Mouse (Mus musculus) myocyte (in vitro differentiated cells): ENCODE data around the gene Sphkap.

Experiments used
- CEBPB ChIP-seq: IDR thresholded peaks from 2 replicates; pipeline ENCODE4 v1.6.1; 2011; ENCODE audit warnings: mild to moderate bottlenecking, moderate library complexity; ENCODE audit not compliant: poor library complexity, insufficient read depth, severe bottlenecking
- E2F4 ChIP-seq: IDR thresholded peaks from one replicate; pipeline ENCODE4 v1.6.1; 2011; ENCODE audit warnings: mild to moderate bottlenecking, control low read depth, moderate library complexity; ENCODE audit not compliant: insufficient read depth
- MAX ChIP-seq: IDR thresholded peaks from one replicate; pipeline ENCODE4 v1.6.1; 2011; ENCODE audit warnings: low read depth, mild to moderate bottlenecking, control low read depth
- MYOD1 ChIP-seq, 3 experiments: IDR thresholded peaks; one replicate each; pipeline ENCODE4 v1.6.1; 2011; ENCODE audit warnings: control low read depth in 2 of 3, low read depth in 2 of 3, mild to moderate bottlenecking in 2 of 3, moderate library complexity in 1 of 3; ENCODE audit not compliant: insufficient read length in 2 of 3, control insufficient read depth in 1 of 3
- MYOG ChIP-seq, 3 experiments: IDR thresholded peaks; one replicate each; pipeline ENCODE4 v1.6.1; 2011; ENCODE audit warnings: control low read depth in 2 of 3, low read depth in 2 of 3, mild to moderate bottlenecking in 2 of 3; ENCODE audit not compliant: insufficient read length in 2 of 3, control insufficient read depth in 1 of 3, insufficient read depth in 1 of 3
- POLR2A ChIP-seq: IDR thresholded peaks from one replicate; pipeline ENCODE4 v1.6.1; 2011; ENCODE audit warnings: low read depth, mild to moderate bottlenecking, control low read depth, moderate library complexity; ENCODE audit not compliant: insufficient read length
- POLR2AphosphoS2 ChIP-seq: IDR thresholded peaks from one replicate; pipeline ENCODE4 v1.6.1; 2011; ENCODE audit warnings: low read depth, control low read depth; ENCODE audit not compliant: insufficient read length
- REST ChIP-seq: IDR thresholded peaks from one replicate; pipeline ENCODE4 v1.6.1; 2011; ENCODE audit warnings: mild to moderate bottlenecking, control low read depth, moderate library complexity; ENCODE audit not compliant: insufficient read depth, insufficient read length
- TCF12 ChIP-seq: IDR thresholded peaks from one replicate; pipeline ENCODE4 v1.6.1; 2011; ENCODE audit warnings: mild to moderate bottlenecking, control low read depth; ENCODE audit not compliant: poor library complexity, insufficient read depth, severe bottlenecking
- USF1 ChIP-seq: IDR thresholded peaks from one replicate; pipeline ENCODE4 v1.6.1; 2011; ENCODE audit warnings: low read depth, mild to moderate bottlenecking, control low read depth, moderate library complexity

- TF ChIP-seq MYOG (IDR thresholded peaks at IDR 0.05; ENCODE audit: control insufficient read depth in 1 of 3, insufficient read depth in 1 of 3, insufficient read length in 2 of 3, low read depth in 2 of 3) (no peak), REST (no peak), POLR2A (no peak), E2F4 (no peak), TCF12 (no peak), MAX (no peak), POLR2AphosphoS2 (no peak), USF1 (no peak), MYOD1 (IDR thresholded peaks at IDR 0.05; ENCODE audit: control insufficient read depth in 1 of 3, insufficient read length in 2 of 3, low read depth in 2 of 3) (no peak), CEBPB (no peak)
Observed at GRCm38 (mm10) chr1:83346453-83346852, 61.5 kb downstream of the Sphkap start.
